Mouse (Mus musculus) megakaryocyte, adult 5-6 weeks (primary cell): ENCODE measurements around the gene Mtus2. TPM values are rescaled to one million over a fixed set of nuclear protein-coding genes. Genes with fewer than 3 reads are reported as not detected.

Experiments
- ATAC-seq: 2 replicates; pipeline ENCODE4 v1.8.0; 2016; ENCODE audit warnings: mild to moderate bottlenecking, inconsistent platforms; ENCODE audit not compliant: poor library complexity, severe bottlenecking
- total RNA-seq, 2 experiments: library from RNA; stranded (forward) in 1 of 2; stranded (reverse) in 1 of 2; fragments of 153-499, 151-499 nt in 1 of 2; fragments of 221-1000, 200-1000 nt in 1 of 2; gene quantifications; 2 replicates each; pipeline versions ENCODE4 v1.2.3 to v1.2.4; 2015 to 2017

The Mtus2 gene
- total RNA-seq, 2 experiments from 2014 or later = 0.78 to 1.1 TPM

GRCm38 (mm10) chr5:148179231-148179630 is 222.1 kb downstream of the Mtus2 start:
- ATAC-seq = no peak

GRCm38 (mm10) chr5:148180590-148181307 is 223.6 kb downstream of the Mtus2 start:
- no peak for ATAC-seq

GRCm38 (mm10) chr5:148181308-148181630 is 224.1 kb downstream of the Mtus2 start:
- no peak for ATAC-seq

GRCm38 (mm10) chr5:148181901-148182300 is 224.8 kb downstream of the Mtus2 start:
- ATAC-seq = no peak

- no peak for ATAC-seq
Observed at GRCm38 (mm10) chr5:148185898-148186297, 228.8 kb downstream of the Mtus2 start.

GRCm38 (mm10) chr5:148191416-148191815 is 234.3 kb downstream of the Mtus2 start:
- no peak for ATAC-seq

GRCm38 (mm10) chr5:148211831-148212230 is 254.7 kb downstream of the Mtus2 start:
- no peak for ATAC-seq

GRCm38 (mm10) chr5:148216786-148217185 is 259.7 kb downstream of the Mtus2 start:
- ATAC-seq = no peak

- ATAC-seq = no peak
Observed at GRCm38 (mm10) chr5:148222898-148223297, 265.8 kb downstream of the Mtus2 start.

- no peak for ATAC-seq
Observed at GRCm38 (mm10) chr5:148224004-148224403, 266.9 kb downstream of the Mtus2 start.

- ATAC-seq = no peak
Observed at GRCm38 (mm10) chr5:148233714-148234113, 276.6 kb downstream of the Mtus2 start.

- no peak for ATAC-seq
Observed at GRCm38 (mm10) chr5:148236616-148237015, 279.5 kb downstream of the Mtus2 start.

- no peak for ATAC-seq
Observed at GRCm38 (mm10) chr5:148239067-148239466, 281.9 kb downstream of the Mtus2 start.

GRCm38 (mm10) chr5:148239757-148240156 is 282.6 kb downstream of the Mtus2 start:
- no peak for ATAC-seq

GRCm38 (mm10) chr5:148241932-148242331 is 284.8 kb downstream of the Mtus2 start:
- ATAC-seq = peak; percentile 73

- ATAC-seq = no peak
Observed at GRCm38 (mm10) chr5:148244471-148244870, 287.4 kb downstream of the Mtus2 start.

GRCm38 (mm10) chr5:148245386-148245785 is 288.3 kb downstream of the Mtus2 start:
- ATAC-seq = no peak

GRCm38 (mm10) chr5:148248236-148248635 is 291.1 kb downstream of the Mtus2 start:
- ATAC-seq = no peak

GRCm38 (mm10) chr5:148251847-148252246 is 294.7 kb downstream of the Mtus2 start:
- ATAC-seq = no peak

GRCm38 (mm10) chr5:148262016-148262415 is 304.9 kb downstream of the Mtus2 start:
- ATAC-seq = no peak

- ATAC-seq = no peak
Observed at GRCm38 (mm10) chr5:148264819-148265707, 307.9 kb downstream of the Mtus2 start.

- no peak for ATAC-seq
Observed at GRCm38 (mm10) chr5:148266841-148267240, 309.7 kb downstream of the Mtus2 start.
